Mouse (Mus musculus) myocyte (in vitro differentiated cells): Measurements from ENCODE around the gene Mybpc3. TPM values are rescaled to one million over a fixed set of nuclear protein-coding genes. Genes with fewer than 3 reads are reported as not detected.

Source experiments
- H3K27me3 ChIP-seq: one replicate; pipeline ENCODE4 v1.6.1; 2011; ENCODE audit not compliant: control insufficient read depth, insufficient read depth, insufficient read length
- H3K36me3 ChIP-seq: one replicate; pipeline ENCODE4 v1.6.1; 2011; ENCODE audit not compliant: control insufficient read depth, insufficient read depth
- H3K4me2 ChIP-seq: one replicate; pipeline ENCODE4 v1.6.1; 2011; ENCODE audit warnings: low read depth, control low read depth
- H3K4me3 ChIP-seq: one replicate; pipeline ENCODE4 v1.5.1; 2011; ENCODE audit warnings: mild to moderate bottlenecking, control low read depth, moderate library complexity
- H3K79me2 ChIP-seq: one replicate; pipeline ENCODE4 v1.6.1; 2011; ENCODE audit not compliant: control insufficient read depth, insufficient read depth
- H3ac ChIP-seq: one replicate; pipeline ENCODE4 v1.6.1; 2011; ENCODE audit not compliant: control insufficient read depth, insufficient read length
- CEBPB ChIP-seq: IDR thresholded peaks from 2 replicates; pipeline ENCODE4 v1.6.1; 2011; ENCODE audit warnings: mild to moderate bottlenecking, moderate library complexity; ENCODE audit not compliant: poor library complexity, insufficient read depth, severe bottlenecking
- E2F4 ChIP-seq: IDR thresholded peaks from one replicate; pipeline ENCODE4 v1.6.1; 2011; ENCODE audit warnings: mild to moderate bottlenecking, control low read depth, moderate library complexity; ENCODE audit not compliant: insufficient read depth
- MAX ChIP-seq: IDR thresholded peaks from one replicate; pipeline ENCODE4 v1.6.1; 2011; ENCODE audit warnings: low read depth, mild to moderate bottlenecking, control low read depth
- MYOD1 ChIP-seq, 3 experiments: IDR thresholded peaks; one replicate each; pipeline ENCODE4 v1.6.1; 2011; ENCODE audit warnings: control low read depth in 2 of 3, low read depth in 2 of 3, mild to moderate bottlenecking in 2 of 3, moderate library complexity in 1 of 3; ENCODE audit not compliant: insufficient read length in 2 of 3, control insufficient read depth in 1 of 3
- MYOG ChIP-seq, 3 experiments: IDR thresholded peaks; one replicate each; pipeline ENCODE4 v1.6.1; 2011; ENCODE audit warnings: control low read depth in 2 of 3, low read depth in 2 of 3, mild to moderate bottlenecking in 2 of 3; ENCODE audit not compliant: insufficient read length in 2 of 3, control insufficient read depth in 1 of 3, insufficient read depth in 1 of 3
- POLR2A ChIP-seq: IDR thresholded peaks from one replicate; pipeline ENCODE4 v1.6.1; 2011; ENCODE audit warnings: low read depth, mild to moderate bottlenecking, control low read depth, moderate library complexity; ENCODE audit not compliant: insufficient read length
- POLR2AphosphoS2 ChIP-seq: IDR thresholded peaks from one replicate; pipeline ENCODE4 v1.6.1; 2011; ENCODE audit warnings: low read depth, control low read depth; ENCODE audit not compliant: insufficient read length
- REST ChIP-seq: IDR thresholded peaks from one replicate; pipeline ENCODE4 v1.6.1; 2011; ENCODE audit warnings: mild to moderate bottlenecking, control low read depth, moderate library complexity; ENCODE audit not compliant: insufficient read depth, insufficient read length
- SRF ChIP-seq: IDR thresholded peaks from one replicate; pipeline ENCODE4 v1.6.1; 2011; ENCODE audit warnings: low read depth; ENCODE audit not compliant: control insufficient read depth, insufficient read length
- TCF12 ChIP-seq: IDR thresholded peaks from one replicate; pipeline ENCODE4 v1.6.1; 2011; ENCODE audit warnings: mild to moderate bottlenecking, control low read depth; ENCODE audit not compliant: poor library complexity, insufficient read depth, severe bottlenecking
- TCF3 ChIP-seq: IDR thresholded peaks from one replicate; pipeline ENCODE4 v1.6.1; 2011; ENCODE audit warnings: low read depth, control low read depth; ENCODE audit not compliant: insufficient read length
- USF1 ChIP-seq: IDR thresholded peaks from one replicate; pipeline ENCODE4 v1.6.1; 2011; ENCODE audit warnings: low read depth, mild to moderate bottlenecking, control low read depth, moderate library complexity
- polyA plus RNA-seq: library from polyadenylated mRNA; unstranded; fragments of >200 nt; fragmentation: generic; extraction: Trizol; gene quantifications from one replicate; pipeline ENCODE4 v1.2.1, GENCODE M21; 2012; ENCODE audit warnings: missing spikeins

Gene Mybpc3
- polyA plus RNA-seq, 1 experiment, result 0.05 TPM

DNA sequence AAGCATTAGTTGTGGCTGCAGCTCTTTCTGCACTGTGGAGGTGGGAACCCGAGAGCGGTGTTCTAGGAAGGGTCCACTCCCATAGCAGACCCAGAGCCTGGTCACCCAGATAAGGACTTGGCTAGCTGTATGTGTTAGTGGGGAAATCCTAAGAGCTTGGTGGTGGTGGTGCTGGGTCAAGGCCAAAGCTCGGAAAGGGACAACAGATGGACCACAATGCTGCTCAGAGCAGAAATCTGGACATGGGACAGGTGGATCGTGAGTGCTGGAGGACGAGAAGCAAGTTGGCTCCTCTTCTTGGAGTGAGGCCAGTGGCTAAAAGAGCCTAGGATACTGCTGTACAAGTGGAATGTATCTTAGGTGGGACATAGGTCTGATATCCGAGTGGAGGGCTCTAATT lies 1.6 kb downstream of the Mybpc3 start:
- TF ChIP-seq CEBPB (no peak), POLR2A (no peak), TCF3 (no peak), POLR2AphosphoS2 (no peak), USF1 (no peak), E2F4 (no peak), MYOD1 (IDR thresholded peaks at IDR 0.05; ENCODE audit: control insufficient read depth in 1 of 3, insufficient read length in 2 of 3, low read depth in 2 of 3) (no peak), MYOG (IDR thresholded peaks at IDR 0.05; ENCODE audit: control insufficient read depth in 1 of 3, insufficient read depth in 1 of 3, insufficient read length in 2 of 3, low read depth in 2 of 3) (no peak), SRF (no peak), MAX (no peak), REST (no peak), TCF12 (no peak)
- Histone ChIP-seq H3K27me3 (peaks cover 61% of the 10 kb centered on the region), H3K4me2 (no peak overlapping the region), H3ac (no peak overlapping the region), H3K79me2 (no peaks in the 10 kb centered on the region), H3K4me3 (no peak overlapping the region), H3K36me3 (no peaks in the 10 kb centered on the region)

DNA sequence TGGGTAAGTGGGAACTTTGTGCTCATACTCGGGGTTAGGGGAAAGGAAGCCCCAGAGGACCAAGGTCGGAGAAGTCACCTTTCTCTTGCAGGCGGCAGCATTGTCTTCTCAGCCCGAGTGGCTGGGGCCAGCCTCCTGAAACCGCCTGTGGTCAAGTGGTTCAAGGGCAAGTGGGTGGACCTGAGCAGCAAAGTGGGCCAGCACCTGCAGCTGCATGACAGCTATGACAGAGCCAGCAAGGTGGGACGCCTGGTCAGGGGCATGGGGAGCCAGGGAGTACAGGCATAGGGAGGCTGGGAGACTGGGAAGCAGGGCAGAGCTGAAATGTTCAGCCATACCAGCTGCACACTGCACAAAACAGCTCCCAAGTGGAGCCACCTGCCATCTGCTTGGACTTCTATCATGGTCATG lies 2.3 kb downstream of the Mybpc3 start:
- Histone ChIP-seq H3K4me2 (no peak overlapping the region), H3K36me3 (no peaks in the 10 kb centered on the region), H3K27me3 (peaks cover 68% of the 10 kb centered on the region), H3K79me2 (no peaks in the 10 kb centered on the region), H3K4me3 (no peak overlapping the region), H3ac (no peak overlapping the region)
- TF ChIP-seq CEBPB, result no peak
- TF ChIP-seq TCF12, result no peak
- TF ChIP-seq POLR2AphosphoS2, result no peak
- no peak for TF ChIP-seq REST
- TF ChIP-seq MYOG (IDR thresholded peaks at IDR 0.05; ENCODE audit: control insufficient read depth in 1 of 3, insufficient read depth in 1 of 3, insufficient read length in 2 of 3, low read depth in 2 of 3), result no peak
- no peak for TF ChIP-seq TCF3
- no peak for TF ChIP-seq USF1

GRCm38 (mm10) chr2:91121011-91121410 lies 3.1 kb downstream of the Mybpc3 start:
- TF ChIP-seq USF1 (no peak), CEBPB (no peak), POLR2A (no peak), SRF (no peak), E2F4 (no peak), TCF12 (no peak), POLR2AphosphoS2 (no peak), MYOD1 (IDR thresholded peaks at IDR 0.05; ENCODE audit: control insufficient read depth in 1 of 3, insufficient read length in 2 of 3, low read depth in 2 of 3) (no peak), REST (no peak), TCF3 (no peak), MAX (no peak), MYOG (IDR thresholded peaks at IDR 0.05; ENCODE audit: control insufficient read depth in 1 of 3, insufficient read depth in 1 of 3, insufficient read length in 2 of 3, low read depth in 2 of 3) (no peak)
- no peaks in the 10 kb centered on the region for H3K36me3 ChIP-seq
- H3K27me3 ChIP-seq, result peaks cover 76% of the 10 kb centered on the region
- H3K79me2 ChIP-seq, result no peaks in the 10 kb centered on the region
- no peak overlapping the region for H3K4me2 ChIP-seq
- H3K4me3 ChIP-seq, result no peak overlapping the region
- no peak overlapping the region for H3ac ChIP-seq

DNA sequence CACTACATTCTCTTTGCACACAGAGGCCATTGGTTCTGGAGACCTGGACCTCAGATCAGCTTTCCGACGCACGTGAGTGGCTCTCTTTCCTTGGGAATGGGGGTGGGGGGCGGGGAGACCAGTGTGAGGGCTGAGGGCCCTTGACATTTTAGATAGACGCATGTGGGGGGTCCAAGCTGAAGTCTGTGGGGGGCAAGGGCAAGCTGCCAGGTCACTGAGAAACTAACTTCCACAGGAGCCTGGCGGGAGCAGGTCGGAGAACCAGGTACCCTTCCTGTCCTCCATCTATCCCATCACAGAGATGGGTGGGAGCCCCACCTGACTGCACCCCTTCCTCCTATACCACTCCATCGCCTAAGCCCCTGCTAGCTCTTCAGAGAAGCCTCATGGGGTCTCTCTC lies 3.6 kb downstream of the Mybpc3 start:
- no peak overlapping the region for H3ac ChIP-seq
- H3K4me2 ChIP-seq, result no peak overlapping the region
- H3K79me2 ChIP-seq, result no peaks in the 10 kb centered on the region
- H3K36me3 ChIP-seq, result no peaks in the 10 kb centered on the region
- TF ChIP-seq E2F4 (no peak), USF1 (no peak), TCF12 (no peak), CEBPB (no peak), SRF (no peak), REST (no peak), MYOD1 (IDR thresholded peaks at IDR 0.05; ENCODE audit: control insufficient read depth in 1 of 3, insufficient read length in 2 of 3, low read depth in 2 of 3) (no peak), MAX (no peak), MYOG (IDR thresholded peaks at IDR 0.05; ENCODE audit: control insufficient read depth in 1 of 3, insufficient read depth in 1 of 3, insufficient read length in 2 of 3, low read depth in 2 of 3) (no peak), POLR2A (no peak), TCF3 (no peak), POLR2AphosphoS2 (no peak)
- no peak overlapping the region for H3K4me3 ChIP-seq
- H3K27me3 ChIP-seq, result peaks cover 80% of the 10 kb centered on the region

- TF ChIP-seq POLR2AphosphoS2 (no peak), POLR2A (no peak), TCF12 (no peak), MYOG (IDR thresholded peaks at IDR 0.05; ENCODE audit: control insufficient read depth in 1 of 3, insufficient read depth in 1 of 3, insufficient read length in 2 of 3, low read depth in 2 of 3) (no peak), REST (no peak), CEBPB (no peak)
- Histone ChIP-seq H3K4me3 (no peak overlapping the region), H3K79me2 (no peaks in the 10 kb centered on the region), H3K36me3 (no peaks in the 10 kb centered on the region), H3K27me3 (peaks cover 71% of the 10 kb centered on the region), H3ac (no peak overlapping the region), H3K4me2 (no peak overlapping the region)
These were observed 5.6 kb downstream of the Mybpc3 start for GRCm38 (mm10) chr2:91123521-91123920.
